Mouse (Mus musculus): Measurements from ENCODE around the gene Maco1. TPM values are rescaled to one million over a fixed set of nuclear protein-coding genes. Genes with fewer than 3 reads are reported as not detected.

Gene Maco1
- polyA plus RNA-seq, 1 experiment from 2014 or later, result 39.9 TPM

GRCm38 (mm10) chr4:134869815-134870375, 16.8 kb upstream of the Maco1 start:
- Histone ChIP-seq H3K36me3 (no peaks in the 10 kb centered on the region), H3K4me1 (peaks cover 17% of the 10 kb centered on the region; the same call in 1 of the 2 replicates), H3K4me3 (0 out of 2 replicates have a peak overlapping the region, but pooled peaks have one; percentile 2), H3K4me2 (peak overlapping the region; percentile 33), H3K9ac (no peak overlapping the region), H3K9me3 (no peaks in the 10 kb centered on the region), H3K27me3 (peaks cover 19% of the 10 kb centered on the region), H3K27ac (no peak overlapping the region)
- WGBS, result 50% methylated on average over 7 of the region's 7 CpGs
- ATAC-seq (ENCODE audit: borderline replicate concordance, extremely low read depth, low FRiP score, low TSS enrichment), result no peak

- H3K36me3 ChIP-seq, result no peaks in the 10 kb centered on the region
- 11% methylated on average over 16 of the region's 16 CpGs for WGBS
- H3K27ac ChIP-seq, result no peak overlapping the region
- H3K4me2 ChIP-seq, result peak overlapping the region; percentile 33
- H3K27me3 ChIP-seq, result peaks cover 19% of the 10 kb centered on the region
- peaks cover 17% of the 10 kb centered on the region; the same call in 1 of the 2 replicates for H3K4me1 ChIP-seq
- H3K9ac ChIP-seq, result no peak overlapping the region
- 0 out of 2 replicates have a peak overlapping the region, but pooled peaks have one; percentile 2 for H3K4me3 ChIP-seq
- ATAC-seq (ENCODE audit: borderline replicate concordance, extremely low read depth, low FRiP score, low TSS enrichment), result peak; percentile 60; the same call in 1 of the 2 replicates
- no peaks in the 10 kb centered on the region for H3K9me3 ChIP-seq
These were observed 16.1 kb upstream of the Maco1 start for GRCm38 (mm10) chr4:134869068-134869730.

GRCm38 (mm10) chr4:134868490-134868889, 15.3 kb upstream of the Maco1 start:
- peaks cover 19% of the 10 kb centered on the region for H3K27me3 ChIP-seq
- no peak overlapping the region for H3K27ac ChIP-seq
- no peaks in the 10 kb centered on the region for H3K36me3 ChIP-seq
- H3K9me3 ChIP-seq, result no peaks in the 10 kb centered on the region
- no peak overlapping the region for H3K4me3 ChIP-seq
- ATAC-seq (ENCODE audit: borderline replicate concordance, extremely low read depth, low FRiP score, low TSS enrichment), result no peak
- no peak overlapping the region for H3K4me2 ChIP-seq
- H3K4me1 ChIP-seq, result peaks cover 17% of the 10 kb centered on the region; the same call in 1 of the 2 replicates
- no peak overlapping the region for H3K9ac ChIP-seq
- WGBS, result 29% methylated on average over 9 of the region's 9 CpGs

GRCm38 (mm10) chr4:134868065-134868464, 14.9 kb upstream of the Maco1 start:
- ATAC-seq (ENCODE audit: borderline replicate concordance, extremely low read depth, low FRiP score, low TSS enrichment), result no peak
- H3K9me3 ChIP-seq, result no peaks in the 10 kb centered on the region

GRCm38 (mm10) chr4:134867661-134868060, 14.5 kb upstream of the Maco1 start:
- Histone ChIP-seq H3K9me3 (no peaks in the 10 kb centered on the region), H3K36me3 (no peaks in the 10 kb centered on the region), H3K4me3 (no peak overlapping the region), H3K9ac (no peak overlapping the region), H3K27ac (no peak overlapping the region), H3K27me3 (peaks cover 19% of the 10 kb centered on the region), H3K4me1 (peaks cover 17% of the 10 kb centered on the region; the same call in 1 of the 2 replicates), H3K4me2 (no peak overlapping the region)
- no peak for ATAC-seq (ENCODE audit: borderline replicate concordance, extremely low read depth, low FRiP score, low TSS enrichment)
- whole genome bisulfite sequencing, result 90% methylated on average over 8 of the region's 8 CpGs

More at GRCm38 (mm10) chr4:134868065-134868464, 14.9 kb upstream of the Maco1 start:
- Histone ChIP-seq H3K36me3 (no peaks in the 10 kb centered on the region), H3K4me1 (peaks cover 17% of the 10 kb centered on the region; the same call in 1 of the 2 replicates), H3K4me3 (no peak overlapping the region), H3K4me2 (no peak overlapping the region), H3K27ac (no peak overlapping the region), H3K27me3 (peaks cover 19% of the 10 kb centered on the region), H3K9ac (no peak overlapping the region)
- WGBS, result 86% methylated on average over 10 of the region's 10 CpGs

- Histone ChIP-seq H3K9ac (no peak overlapping the region), H3K36me3 (no peaks in the 10 kb centered on the region), H3K27me3 (peaks cover 19% of the 10 kb centered on the region), H3K4me1 (peaks cover 17% of the 10 kb centered on the region; the same call in 1 of the 2 replicates), H3K27ac (no peak overlapping the region), H3K9me3 (no peaks in the 10 kb centered on the region), H3K4me3 (no peak overlapping the region), H3K4me2 (no peak overlapping the region)
- no peak for ATAC-seq (ENCODE audit: borderline replicate concordance, extremely low read depth, low FRiP score, low TSS enrichment)
- WGBS, result 91% methylated on average over 8 of the region's 8 CpGs
These were observed 14.1 kb upstream of the Maco1 start for GRCm38 (mm10) chr4:134867213-134867612.

- H3K4me2 ChIP-seq, result no peak overlapping the region
These were observed 12.6 kb upstream of the Maco1 start for GRCm38 (mm10) chr4:134865789-134866188.

GRCm38 (mm10) chr4:134865340-134865739, 12.2 kb upstream of the Maco1 start:
- H3K27me3 ChIP-seq, result peaks cover 19% of the 10 kb centered on the region
- 52% methylated on average over 6 of the region's 6 CpGs for WGBS
- no peak overlapping the region for H3K9ac ChIP-seq
- no peak overlapping the region for H3K4me2 ChIP-seq
- H3K4me3 ChIP-seq, result no peak overlapping the region
- H3K36me3 ChIP-seq, result no peaks in the 10 kb centered on the region
- H3K27ac ChIP-seq, result no peak overlapping the region
- peaks cover 10% of the 10 kb centered on the region; the same call in 1 of the 2 replicates for H3K4me1 ChIP-seq
- ATAC-seq (ENCODE audit: borderline replicate concordance, extremely low read depth, low FRiP score, low TSS enrichment), result no peak
- H3K9me3 ChIP-seq, result no peaks in the 10 kb centered on the region

More at GRCm38 (mm10) chr4:134865789-134866188, 12.6 kb upstream of the Maco1 start:
- ATAC-seq (ENCODE audit: borderline replicate concordance, extremely low read depth, low FRiP score, low TSS enrichment), result no peak
- Histone ChIP-seq H3K27me3 (peaks cover 19% of the 10 kb centered on the region), H3K4me1 (peaks cover 10% of the 10 kb centered on the region; the same call in 1 of the 2 replicates), H3K36me3 (no peaks in the 10 kb centered on the region), H3K27ac (no peak overlapping the region), H3K9ac (no peak overlapping the region), H3K4me3 (no peak overlapping the region), H3K9me3 (no peaks in the 10 kb centered on the region)
- 84% methylated on average over 5 of the region's 5 CpGs for WGBS

- Histone ChIP-seq H3K27ac (no peak within 1 kb of the TSS), H3K27me3 (peaks cover 9% of the 10 kb centered on the region), H3K9me3 (no peaks in the 10 kb centered on the region), H3K4me2 (no peak within 1 kb of the TSS), H3K36me3 (no peaks in the 10 kb centered on the region), H3K9ac (no peak within 1 kb of the TSS), H3K4me1 (peaks cover under 1% of the 10 kb centered on the region; the same call in 1 of the 2 replicates), H3K4me3 (no peak within 1 kb of the TSS)
- peak; percentile 35; the same call in 1 of the 2 replicates for ATAC-seq (ENCODE audit: borderline replicate concordance, extremely low read depth, low FRiP score, low TSS enrichment)
- WGBS, result 53% methylated on average over 14 of the region's 14 CpGs
These were observed 11.0 kb upstream of the Maco1 start, which contains the start of gene Rhd for GRCm38 (mm10) chr4:134863937-134864729. Rhd (plus strand) TSS chr4:134864536.

- Histone ChIP-seq H3K4me1 (no peaks in the 10 kb centered on the region), H3K36me3 (no peaks in the 10 kb centered on the region), H3K4me3 (no peak overlapping the region), H3K9ac (no peak overlapping the region), H3K27ac (no peak overlapping the region), H3K27me3 (peaks cover 4% of the 10 kb centered on the region; the same call in 1 of the 2 replicates), H3K9me3 (no peaks in the 10 kb centered on the region), H3K4me2 (no peak overlapping the region)
- whole genome bisulfite sequencing, result 83% methylated on average over 7 of the region's 7 CpGs
- no peak for ATAC-seq (ENCODE audit: borderline replicate concordance, extremely low read depth, low FRiP score, low TSS enrichment)
These were observed 9.9 kb upstream of the Maco1 start for GRCm38 (mm10) chr4:134862996-134863395.

- Histone ChIP-seq H3K36me3 (no peaks in the 10 kb centered on the region), H3K4me1 (no peaks in the 10 kb centered on the region), H3K4me3 (no peak overlapping the region), H3K27me3 (no peaks in the 10 kb centered on the region), H3K9ac (no peak overlapping the region), H3K9me3 (no peaks in the 10 kb centered on the region), H3K27ac (no peak overlapping the region), H3K4me2 (no peak overlapping the region)
- ATAC-seq (ENCODE audit: borderline replicate concordance, extremely low read depth, low FRiP score, low TSS enrichment), result no peak
- WGBS, result 66% methylated on average over 6 of the region's 6 CpGs
These were observed 8.7 kb upstream of the Maco1 start for GRCm38 (mm10) chr4:134861884-134862283.

All from lung, embryonic 15.5 days (tissue).